Mouse (Mus musculus) heart, postnatal 0 days (tissue): ENCODE results near the gene Hsd17b14.

ENCODE experiments used
- CTCF ChIP-seq: IDR thresholded peaks from 2 replicates; pipeline ENCODE4 v1.5.1; 2016; ENCODE audit warnings: antibody characterized with exemption, control low read depth, low read depth
- EP300 ChIP-seq: IDR thresholded peaks from 2 replicates; pipeline ENCODE4 v1.6.1; 2016; ENCODE audit warnings: antibody characterized with exemption, low read depth

- TF ChIP-seq CTCF (peak; percentile 81), EP300 (no peak)
Observed at GRCm38 (mm10) chr7:45555787-45556186, 1.1 kb downstream of the Hsd17b14 start.
